Comparison of ENCODE assay signal across 8 mouse cellular contexts in genomic region chr1:172205741-172206087, GRCm38 (mm10). TPM values are rescaled to one million over a fixed set of nuclear protein-coding genes. Genes with fewer than 3 reads are reported as not detected.
DNase-seq lines count a peak whose midpoint lies in the region; ATAC-seq and TF ChIP-seq lines count a peak whose summit lies in the region.

No protein-coding gene starts in this region.

- H3K9me3 ChIP-seq in kidney, postnatal 0 days (replicated peaks; ENCODE audit: low read length), result no peaks in the 10 kb centered on the region
- no peaks in the 10 kb centered on the region for H3K9me3 ChIP-seq in forebrain, postnatal 0 days (ENCODE audit: low read length)

- H3K4me2 ChIP-seq in kidney, postnatal 0 days (ENCODE audit: low read length), result peak overlapping the region; percentile 80
- H3K4me2 ChIP-seq in forebrain, postnatal 0 days (ENCODE audit: low read depth), result peak overlapping the region; percentile 91

- H3K36me3 ChIP-seq in kidney, postnatal 0 days (ENCODE audit: insufficient read depth, low read length), result no peaks in the 10 kb centered on the region
- no peaks in the 10 kb centered on the region for H3K36me3 ChIP-seq in forebrain, postnatal 0 days (ENCODE audit: insufficient read depth)

- peak overlapping the region; percentile 60 for H3K4me3 ChIP-seq in kidney, postnatal 0 days (replicated peaks; ENCODE audit: low read depth, low read length)
- peak overlapping the region; percentile 73 for H3K4me3 ChIP-seq in forebrain, postnatal 0 days (ENCODE audit: low read depth, low read length)

- 14% methylated on average over 3 of the region's 3 CpGs for WGBS in kidney, postnatal 0 days
- WGBS in forebrain, postnatal 0 days, result 1% methylated on average over 3 of the region's 3 CpGs

- H3K9ac ChIP-seq in kidney, postnatal 0 days (ENCODE audit: low read depth, low read length), result peak overlapping the region; percentile 80
- H3K9ac ChIP-seq in forebrain, postnatal 0 days, result peak overlapping the region; percentile 99

- DNase-seq in kidney, postnatal 0 days (ENCODE audit: low spot score), result no peak
- DNase-seq in kidney, adult 8-10 months, result no peak
- DNase-seq in T-cell, adult 2 months (ENCODE audit: low spot score), result peak; percentile 42
- no peak for DNase-seq in forebrain, postnatal 0 days
- no peak for DNase-seq in thymus, postnatal 36 days
- no peak for DNase-seq in testis, postnatal 14 days (ENCODE audit: low spot score)
- no peak for DNase-seq in retina, postnatal 1 day

- peaks cover 53% of the 10 kb centered on the region for H3K4me1 ChIP-seq in kidney, postnatal 0 days (replicated peaks; ENCODE audit: insufficient read depth, low read length)
- H3K4me1 ChIP-seq in forebrain, postnatal 0 days (ENCODE audit: insufficient read depth), result peaks cover 47% of the 10 kb centered on the region

- no peaks in the 10 kb centered on the region for H3K27me3 ChIP-seq in kidney, postnatal 0 days (ENCODE audit: insufficient read depth, low read length)
- no peaks in the 10 kb centered on the region for H3K27me3 ChIP-seq in forebrain, postnatal 0 days (ENCODE audit: insufficient read depth, low read length)

- peak overlapping the region; percentile 88; the same call in 1 of the 2 replicates for H3K27ac ChIP-seq in kidney, postnatal 0 days
- peak overlapping the region; percentile 97 for H3K27ac ChIP-seq in forebrain, postnatal 0 days (ENCODE audit: low read depth, low read length)

- ATAC-seq in kidney, postnatal 0 days (replicated peaks; ENCODE audit: low FRiP score, low read depth), result no peak
- ATAC-seq in forebrain, postnatal 0 days, result peak; percentile 34
- ATAC-seq in megakaryocyte, adult 5-6 weeks (ENCODE audit: poor library complexity, severe bottlenecking), result peak; percentile 14

- TF ChIP-seq CTCF in kidney, postnatal 0 days (IDR thresholded peaks at IDR 0.05; ENCODE audit: low read depth), result no peak
- no peak for TF ChIP-seq CTCF in forebrain, postnatal 0 days (IDR thresholded peaks at IDR 0.05; ENCODE audit: low read depth)

RNA-seq across cellular contexts. Expression of gene Pea15a, which starts 0.9 kb away (rescaled TPM):
- 91.8 and 103 TPM in 2 replicates for polyA plus RNA-seq in kidney, postnatal 0 days (2015; fragmentation: Nextera tagmentation; extraction: Ambion mirVana)
- total RNA-seq in forebrain, postnatal 0 days (2014; rRNA removed), result 265 and 281 TPM in 2 replicates
- polyA plus RNA-seq in forebrain, postnatal 0 days (2015; fragmentation: Nextera tagmentation; extraction: Ambion mirVana), result 412 and 475 TPM in 2 replicates
- 16.1 and 17.5 TPM in 2 replicates for total RNA-seq in megakaryocyte, adult 5-6 weeks (2015)
- total RNA-seq in megakaryocyte, adult 5-6 weeks (2017), result 13.6 and 18.5 TPM in 2 replicates

RNA-seq across cellular contexts. Expression of gene Casq1, which starts 14.0 kb away (rescaled TPM):
- 2.4 and 3.1 TPM in 2 replicates for polyA plus RNA-seq in kidney, postnatal 0 days (2015; fragmentation: Nextera tagmentation; extraction: Ambion mirVana)
- total RNA-seq in forebrain, postnatal 0 days (2014; rRNA removed), result 0.76 and 2.2 TPM in 2 replicates
- polyA plus RNA-seq in forebrain, postnatal 0 days (2015; fragmentation: Nextera tagmentation; extraction: Ambion mirVana), result 3.3 and 3.5 TPM in 2 replicates
- not detected in 2 replicates for total RNA-seq in megakaryocyte, adult 5-6 weeks (2015)
- total RNA-seq in megakaryocyte, adult 5-6 weeks (2017), result not detected in 2 replicates

RNA-seq across cellular contexts. Expression of gene Atp1a4, which starts 52.5 kb away (rescaled TPM):
- not detected in 2 replicates for polyA plus RNA-seq in kidney, postnatal 0 days (2015; fragmentation: Nextera tagmentation; extraction: Ambion mirVana)
- not detected in 2 replicates for total RNA-seq in forebrain, postnatal 0 days (2014; rRNA removed)
- not detected in 2 replicates for polyA plus RNA-seq in forebrain, postnatal 0 days (2015; fragmentation: Nextera tagmentation; extraction: Ambion mirVana)
- total RNA-seq in megakaryocyte, adult 5-6 weeks (2015), result not detected in 2 replicates
- total RNA-seq in megakaryocyte, adult 5-6 weeks (2017), result not detected in 2 replicates

RNA-seq across cellular contexts. Expression of gene Igsf8, which starts 55.7 kb away (rescaled TPM):
- polyA plus RNA-seq in kidney, postnatal 0 days (2015; fragmentation: Nextera tagmentation; extraction: Ambion mirVana), result 39.0 and 43.0 TPM in 2 replicates
- total RNA-seq in forebrain, postnatal 0 days (2014; rRNA removed), result 117 and 136 TPM in 2 replicates
- 110 and 113 TPM in 2 replicates for polyA plus RNA-seq in forebrain, postnatal 0 days (2015; fragmentation: Nextera tagmentation; extraction: Ambion mirVana)
- total RNA-seq in megakaryocyte, adult 5-6 weeks (2015), result 29.6 and 40.0 TPM in 2 replicates
- total RNA-seq in megakaryocyte, adult 5-6 weeks (2017), result 26.1 and 34.4 TPM in 2 replicates

RNA-seq across cellular contexts. Expression of gene Dcaf8, which starts 57.8 kb away (rescaled TPM):
- polyA plus RNA-seq in kidney, postnatal 0 days (2015; fragmentation: Nextera tagmentation; extraction: Ambion mirVana), result 110 and 123 TPM in 2 replicates
- 66.8 and 76.8 TPM in 2 replicates for total RNA-seq in forebrain, postnatal 0 days (2014; rRNA removed)
- polyA plus RNA-seq in forebrain, postnatal 0 days (2015; fragmentation: Nextera tagmentation; extraction: Ambion mirVana), result 49.4 and 62.7 TPM in 2 replicates
- 18.9 and 19.4 TPM in 2 replicates for total RNA-seq in megakaryocyte, adult 5-6 weeks (2015)
- 63.9 and 71.6 TPM in 2 replicates for total RNA-seq in megakaryocyte, adult 5-6 weeks (2017)

Comparison
In these comparisons a context has a peak if more than half of its experiments do, and no peak if none do; other contexts are left out.
1. RNA of gene Pea15a, which starts 0.9 kb away (total RNA-seq): 265 to 281 TPM in forebrain, postnatal 0 days; 13.6 to 18.5 TPM in megakaryocyte, adult 5-6 weeks; every median in the first group is over 10 times any median in the second.